Mouse (Mus musculus): ENCODE data around the gene Nmnat3.

Nmnat3 gene

DNA sequence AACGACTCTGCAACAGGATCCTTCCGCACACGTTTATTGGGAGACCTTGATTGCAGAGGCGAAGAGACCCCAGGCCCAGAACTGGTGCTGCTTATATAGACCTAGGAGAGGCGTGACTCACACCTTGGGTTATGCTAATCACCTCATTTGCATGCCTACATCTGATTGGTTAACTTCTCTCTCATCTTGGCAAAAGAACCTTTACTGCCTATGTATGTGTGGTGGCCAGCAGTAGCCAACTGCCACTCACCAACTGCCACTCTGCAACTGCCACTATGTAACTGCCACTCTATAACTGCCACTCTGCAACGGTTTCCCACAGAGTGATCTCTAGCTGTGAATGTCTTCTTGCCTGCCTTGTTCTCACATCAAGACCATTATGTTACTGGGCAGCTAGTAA is at the start of gene Nmnat3:
TSS of gene Nmnat3 (plus strand) at position 301 of the 400 bp plus-strand sequence.
- WGBS, result 83% methylated on average over 6 of the region's 6 CpGs

DNA sequence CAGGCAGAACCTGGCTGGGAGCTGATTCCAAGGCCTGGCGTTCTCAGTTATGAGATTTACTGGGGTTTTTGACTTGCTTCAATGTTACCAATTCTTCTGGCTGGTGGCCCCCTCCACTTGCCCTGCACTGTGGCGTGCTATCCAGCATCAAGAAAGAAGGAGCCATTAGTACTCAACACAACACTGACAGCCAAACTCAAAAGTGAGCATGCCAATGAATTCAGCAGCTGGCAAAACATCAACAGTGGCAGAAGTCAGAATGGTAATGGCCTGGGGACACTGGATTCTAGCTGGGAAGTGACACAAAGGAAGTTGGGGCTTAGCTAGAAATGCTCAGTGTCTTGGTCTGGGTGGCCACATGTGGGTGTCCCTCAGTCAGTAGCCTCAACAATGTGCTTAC is 43.8 kb upstream of the Nmnat3 start:
- whole genome bisulfite sequencing, result 75% methylated on average over 2 of the region's 2 CpGs

DNA sequence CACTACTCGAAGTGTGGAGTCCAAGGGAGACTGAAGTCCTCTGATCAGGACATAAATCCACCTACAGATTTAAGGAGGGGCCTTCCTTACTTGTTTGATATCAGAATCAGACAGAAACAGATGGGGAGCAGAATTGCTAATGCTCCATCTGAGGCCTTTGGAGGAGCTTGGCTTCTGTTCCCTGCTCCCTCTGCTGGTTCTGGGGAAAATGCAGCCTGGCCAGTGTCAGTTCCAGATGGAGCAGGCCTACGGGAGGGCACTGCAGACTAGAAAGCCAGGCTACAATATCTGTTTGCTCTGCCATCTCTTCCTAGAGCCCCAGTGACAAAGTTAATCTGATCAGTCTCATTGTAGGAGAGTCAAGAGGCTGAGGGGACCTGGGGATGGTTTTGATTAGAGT is 43.0 kb upstream of the Nmnat3 start:
- WGBS, result 28% methylated on average over 2 of the region's 2 CpGs

DNA sequence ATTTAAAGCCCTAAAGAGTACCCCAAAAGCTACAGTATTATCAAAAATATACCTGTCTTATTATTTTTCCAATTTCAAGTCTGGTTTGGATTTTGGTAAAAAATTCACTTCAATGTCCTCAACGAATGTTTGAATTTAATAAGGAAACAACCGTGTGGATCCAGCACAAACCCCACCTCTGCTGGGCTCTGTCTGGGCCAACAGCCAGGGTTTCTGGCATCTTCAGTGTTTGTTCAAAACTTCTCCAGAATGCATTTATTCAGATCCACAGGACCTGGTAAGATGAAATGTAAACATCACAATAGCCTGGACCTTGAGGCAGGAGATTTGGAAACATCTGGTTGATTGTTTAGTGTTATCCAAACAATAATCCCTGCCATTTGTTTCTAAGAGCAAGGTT is 42.0 kb upstream of the Nmnat3 start:
- WGBS, result 52% methylated on average over 2 of the region's 2 CpGs

DNA sequence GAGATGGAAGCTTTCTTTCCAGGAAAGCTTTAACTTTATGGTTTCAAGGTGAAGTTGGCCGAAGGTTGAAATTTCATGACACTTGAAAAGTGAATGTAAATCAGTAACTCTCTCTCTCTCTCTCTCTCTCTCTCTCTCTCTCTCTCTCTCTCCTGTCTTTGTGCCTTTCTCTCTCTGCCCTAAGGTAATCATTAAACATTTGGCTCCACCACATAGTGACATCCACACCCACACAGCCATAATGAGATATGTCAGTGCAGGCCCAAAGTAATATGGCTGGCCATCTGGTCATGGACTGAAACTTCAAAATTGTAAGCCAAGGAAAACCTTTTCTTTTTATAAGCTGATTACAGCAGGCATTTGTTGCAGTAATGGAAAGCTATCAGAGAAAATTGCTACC is 40.9 kb upstream of the Nmnat3 start:
- 96% methylated on average over 1 of the region's 1 CpGs for WGBS

DNA sequence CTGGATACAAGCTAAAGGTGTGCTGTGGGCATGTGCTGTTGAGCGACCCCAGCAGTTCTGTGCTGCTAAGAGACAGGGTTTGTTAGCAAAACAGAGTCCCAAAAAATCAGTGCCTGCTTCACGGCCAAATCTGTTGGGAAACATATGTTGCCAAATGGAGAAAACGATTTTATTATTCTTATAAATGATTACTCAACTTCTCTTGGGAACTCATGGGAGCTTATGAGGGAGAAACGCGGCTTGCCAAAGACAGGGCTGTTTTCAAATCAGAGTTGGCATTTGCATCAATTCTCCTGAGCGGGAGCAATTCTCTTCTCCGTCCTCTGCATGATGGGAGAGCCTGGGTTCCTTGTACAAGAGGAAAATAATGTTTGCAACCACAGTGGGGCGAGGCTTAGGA is 27.0 kb upstream of the Nmnat3 start:
- WGBS, result 56% methylated on average over 8 of the region's 8 CpGs

DNA sequence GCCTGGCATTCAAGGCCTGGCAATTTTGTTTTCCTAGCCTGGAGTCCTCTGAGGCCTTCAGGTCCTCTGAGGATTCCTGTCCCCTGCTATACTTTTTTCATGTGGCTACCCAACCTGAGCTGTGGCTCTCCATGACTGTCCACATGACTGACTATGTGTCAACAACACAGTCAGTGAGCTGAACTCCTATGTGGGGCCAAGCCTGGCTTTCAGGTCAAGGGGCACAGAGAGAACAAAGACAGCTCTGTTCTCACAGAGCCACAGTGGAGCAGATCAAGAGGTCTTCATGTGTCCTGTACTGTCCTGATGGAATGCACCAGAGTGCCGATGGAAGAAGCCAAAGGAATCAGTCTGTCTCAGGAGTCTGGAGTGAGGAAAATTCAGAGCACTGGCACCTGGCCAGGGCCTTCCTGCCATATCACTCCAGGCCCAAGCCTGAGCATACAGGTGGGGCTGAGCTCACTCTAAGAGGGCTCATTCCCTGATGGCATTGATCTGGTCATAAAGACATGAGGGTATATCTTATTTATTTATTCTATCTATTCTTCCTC is 25.7 kb upstream of the Nmnat3 start:
- WGBS, result 55% methylated on average over 1 of the region's 1 CpGs

DNA sequence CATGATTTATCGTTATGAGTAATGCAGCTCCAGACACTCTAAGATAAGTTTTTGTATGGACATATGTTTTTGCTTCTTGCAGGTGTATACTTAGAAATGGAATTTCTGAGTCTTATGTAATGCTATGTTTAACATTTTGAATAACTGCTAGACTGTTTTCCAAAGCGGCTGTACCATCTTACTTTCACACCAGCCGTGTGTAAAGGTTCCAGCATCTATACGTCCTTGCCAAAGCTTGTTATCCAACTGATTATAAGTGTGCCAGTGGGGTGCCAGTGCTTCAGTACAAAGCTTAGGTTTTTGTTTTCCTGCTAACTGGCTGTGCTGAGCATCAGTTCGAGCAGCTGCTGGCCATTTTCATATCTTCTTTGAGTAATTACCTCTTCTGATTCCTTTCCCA is 22.3 kb upstream of the Nmnat3 start:
- WGBS, result 37% methylated on average over 5 of the region's 5 CpGs

DNA sequence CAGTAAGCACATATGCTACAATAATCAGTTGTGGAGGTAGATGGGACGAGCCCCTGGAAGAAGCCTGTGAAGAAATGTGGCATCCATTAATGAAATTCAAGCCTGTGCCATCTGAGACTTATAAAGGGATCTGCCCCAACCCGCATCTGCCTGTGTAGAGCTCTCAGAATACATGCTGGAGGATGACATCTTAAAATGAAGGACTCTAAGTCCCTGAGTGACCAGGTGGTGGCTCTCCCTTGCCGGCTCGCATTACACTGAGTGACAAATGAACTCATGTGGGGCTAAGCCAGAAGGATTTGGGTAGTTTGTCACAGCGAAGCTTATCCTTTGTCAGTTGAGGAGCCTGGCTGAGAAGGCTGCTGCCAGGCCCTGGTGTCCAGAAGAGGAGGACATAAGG is 14.5 kb upstream of the Nmnat3 start:
- 79% methylated on average over 5 of the region's 5 CpGs for WGBS

DNA sequence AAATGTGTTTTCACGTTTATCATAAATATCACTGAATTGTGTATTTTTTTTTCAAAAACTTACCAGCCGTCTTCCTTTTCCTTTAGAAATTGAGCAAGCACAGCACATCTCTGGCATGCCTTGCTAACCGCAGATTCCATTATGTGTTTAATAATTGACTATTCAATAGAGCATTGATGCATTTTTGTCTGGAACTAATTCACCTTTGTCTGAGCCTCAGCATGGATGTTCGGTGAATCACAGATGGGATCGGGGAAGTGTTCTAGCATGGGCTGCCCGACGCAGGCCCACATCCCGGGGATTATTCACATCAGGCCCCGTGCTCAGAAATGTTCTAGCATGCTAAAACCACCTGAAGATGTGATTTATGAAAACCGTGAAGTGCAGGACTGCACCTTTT is 12.2 kb upstream of the Nmnat3 start:
- WGBS, result 82% methylated on average over 10 of the region's 10 CpGs

DNA sequence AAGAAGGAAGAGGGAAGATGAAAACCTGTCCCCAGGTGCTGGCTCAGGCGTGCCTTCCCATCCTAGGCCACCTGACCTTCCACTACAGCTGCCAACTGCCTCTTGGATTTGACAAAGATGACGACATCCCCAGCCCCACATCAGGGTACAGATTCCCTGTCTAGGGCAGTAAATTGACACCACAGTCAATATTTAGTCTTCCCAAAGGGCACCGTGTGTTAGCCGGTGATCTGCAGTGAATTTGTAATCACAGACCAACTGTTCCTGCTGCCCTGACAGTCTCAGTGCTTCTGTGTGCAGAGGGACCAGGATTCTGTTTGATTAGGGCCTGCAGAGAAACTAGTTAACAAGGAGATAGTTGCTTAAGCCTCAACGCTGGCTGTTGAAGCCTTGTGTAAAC is 7.1 kb upstream of the Nmnat3 start:
- 82% methylated on average over 5 of the region's 5 CpGs for WGBS

DNA sequence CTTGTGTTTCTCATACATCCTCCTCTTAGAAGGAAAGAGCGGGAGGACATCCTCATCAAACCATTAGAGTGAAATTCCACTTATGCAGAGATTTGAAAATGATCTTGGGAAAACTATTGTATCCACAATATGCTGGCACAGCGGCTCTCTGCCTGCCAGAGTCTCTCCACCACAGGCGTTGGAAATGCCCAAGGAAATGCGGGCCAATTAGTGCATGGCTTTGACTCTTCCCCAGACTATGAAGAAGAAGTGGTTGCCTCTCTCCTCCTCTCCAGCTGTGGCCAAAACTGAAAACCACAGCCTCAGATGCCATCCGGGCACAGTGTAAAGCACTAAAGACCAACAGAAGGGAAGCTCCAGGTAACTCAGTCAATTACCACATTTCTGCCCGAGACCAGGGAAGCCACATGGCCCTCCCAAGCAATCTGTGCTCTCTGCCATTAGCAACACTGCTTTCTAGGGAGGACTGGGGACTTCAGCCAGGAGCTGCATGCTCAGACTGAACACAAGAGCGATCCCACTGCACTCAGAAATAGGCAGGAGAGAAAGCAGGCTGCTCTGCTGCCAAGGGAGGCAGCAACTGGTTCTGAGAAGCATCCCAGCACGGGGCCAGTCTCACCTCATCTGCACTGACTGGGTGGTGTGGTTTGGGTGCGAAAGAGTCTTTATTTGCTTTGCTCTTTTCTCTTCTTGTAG is 1.5 kb upstream of the Nmnat3 start:
- WGBS, result 59% methylated on average over 9 of the region's 9 CpGs

DNA sequence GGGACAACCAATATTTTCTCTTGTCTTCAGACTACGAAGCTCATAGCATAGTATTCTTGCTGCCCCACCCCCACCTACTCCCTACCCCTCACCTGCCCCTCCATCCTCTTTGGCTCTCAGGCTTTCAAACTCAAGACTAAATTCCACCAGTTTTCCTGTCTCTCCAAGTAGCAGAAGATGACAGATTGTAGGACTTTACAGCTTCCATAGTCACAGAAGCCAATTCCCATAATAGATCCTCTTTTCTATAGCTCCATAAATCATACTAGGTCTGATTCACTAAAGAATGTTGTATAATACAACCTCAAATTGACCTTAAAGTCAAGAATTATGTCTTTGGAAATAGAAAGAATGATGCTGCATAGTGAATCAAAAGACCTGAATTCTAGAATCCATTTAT is 3.4 kb downstream of the Nmnat3 start:
- 80% methylated on average over 1 of the region's 1 CpGs for WGBS

DNA sequence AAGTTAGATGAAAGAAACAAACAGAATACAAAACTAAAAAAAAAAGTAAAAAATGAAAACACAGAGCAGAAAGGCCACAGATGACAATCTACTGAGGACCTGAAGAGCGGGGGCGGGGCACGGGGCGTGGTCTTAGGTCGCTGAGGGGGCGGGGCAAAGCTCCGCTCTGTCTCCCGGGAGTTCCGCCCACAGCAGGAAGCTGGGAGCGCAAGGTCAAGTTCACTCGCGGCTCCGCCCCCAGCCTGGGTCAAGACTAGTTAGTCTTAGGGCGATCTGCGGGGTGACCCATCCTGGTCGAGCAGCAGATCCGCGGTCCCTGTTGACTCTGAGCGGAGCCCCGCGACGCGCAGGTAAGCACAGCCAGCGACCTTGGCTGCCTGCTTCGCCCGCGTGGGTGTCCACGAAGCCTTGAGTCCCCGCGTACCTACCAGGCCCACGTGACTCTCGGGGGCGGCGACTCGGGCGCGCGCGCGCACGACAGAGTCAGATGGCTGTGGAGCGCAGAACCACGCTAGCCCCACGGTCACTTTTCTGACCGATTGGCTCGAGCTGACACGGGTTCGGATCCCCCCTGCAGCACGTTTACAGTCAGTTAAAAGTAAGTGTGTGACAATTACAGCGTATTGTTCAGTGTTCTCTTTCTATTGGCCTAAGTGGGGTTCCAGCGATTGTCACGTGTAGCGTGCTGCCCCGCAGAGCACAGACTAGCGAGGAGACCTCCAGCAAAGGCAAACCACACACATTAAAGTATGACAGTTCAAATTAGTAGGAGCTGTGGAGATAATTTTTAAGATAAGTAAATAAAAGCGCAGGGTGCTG is 9.4 kb downstream of the Nmnat3 start:
- 2% methylated on average over 56 of the region's 56 CpGs for WGBS

DNA sequence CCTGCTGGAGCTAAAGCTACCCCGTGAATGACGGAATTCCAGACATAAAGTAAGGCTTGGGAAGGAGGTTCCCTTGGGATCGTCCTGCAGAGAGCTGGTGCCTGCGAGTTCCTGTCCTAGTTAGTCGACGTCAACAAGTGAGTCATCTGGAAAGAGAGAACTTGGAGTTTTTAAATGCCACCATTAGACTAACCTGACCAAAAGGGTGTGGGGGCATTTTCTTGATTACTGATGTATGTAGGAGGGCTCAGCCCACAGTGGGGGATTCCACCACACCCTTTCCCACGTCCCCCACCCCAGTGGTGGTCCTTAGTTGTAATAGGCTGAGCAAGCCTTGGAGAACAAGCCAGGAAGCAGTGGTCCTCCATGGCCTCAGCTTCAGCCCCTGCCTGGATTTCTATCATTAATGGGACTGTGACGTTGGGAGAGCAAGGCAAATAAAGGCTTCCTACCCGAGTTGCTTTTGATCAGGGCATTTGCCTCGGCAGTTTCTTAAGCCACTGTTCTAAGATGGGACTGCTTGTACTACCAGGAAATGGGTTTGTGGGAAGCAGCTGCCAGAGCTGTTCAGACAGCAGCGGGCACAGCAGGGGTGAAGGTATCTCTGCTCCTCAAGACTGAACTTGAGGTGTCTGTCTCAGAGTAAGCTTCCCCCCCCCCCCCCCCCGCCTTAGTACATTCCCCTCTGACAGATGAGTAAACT is 10.2 kb downstream of the Nmnat3 start:
- 23% methylated on average over 12 of the region's 12 CpGs for WGBS

DNA sequence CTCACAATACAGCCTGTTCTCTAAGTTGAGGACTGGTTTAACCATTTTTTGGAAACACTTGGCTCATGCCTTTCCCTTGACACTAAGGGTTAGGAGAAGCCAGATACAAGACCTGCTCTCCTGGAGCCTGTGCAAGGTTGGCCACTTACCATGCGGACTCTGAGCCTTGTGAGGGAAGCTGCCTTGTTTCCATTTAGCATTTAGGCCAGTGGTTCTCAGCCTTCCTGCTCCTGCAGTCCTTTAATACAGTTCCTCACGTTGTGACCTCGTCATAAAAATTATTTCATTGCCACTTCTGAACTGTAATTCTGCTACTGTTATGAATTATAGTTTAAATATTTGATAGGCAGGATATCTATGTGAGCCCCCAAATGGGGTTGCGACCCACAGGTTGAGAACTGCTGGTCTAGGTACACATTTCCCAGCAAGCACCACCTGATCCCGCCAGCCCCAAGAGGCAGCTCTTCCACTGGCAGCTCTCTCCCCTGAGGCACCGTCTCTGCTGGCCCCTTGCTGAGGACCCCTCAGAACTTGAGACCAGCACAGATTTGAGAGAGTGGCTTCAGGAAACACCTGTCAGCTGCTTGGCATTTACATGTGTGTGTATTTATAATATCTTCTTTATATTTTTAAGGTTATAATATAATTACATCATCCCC is 10.8 kb downstream of the Nmnat3 start:
- 89% methylated on average over 6 of the region's 6 CpGs for WGBS

DNA sequence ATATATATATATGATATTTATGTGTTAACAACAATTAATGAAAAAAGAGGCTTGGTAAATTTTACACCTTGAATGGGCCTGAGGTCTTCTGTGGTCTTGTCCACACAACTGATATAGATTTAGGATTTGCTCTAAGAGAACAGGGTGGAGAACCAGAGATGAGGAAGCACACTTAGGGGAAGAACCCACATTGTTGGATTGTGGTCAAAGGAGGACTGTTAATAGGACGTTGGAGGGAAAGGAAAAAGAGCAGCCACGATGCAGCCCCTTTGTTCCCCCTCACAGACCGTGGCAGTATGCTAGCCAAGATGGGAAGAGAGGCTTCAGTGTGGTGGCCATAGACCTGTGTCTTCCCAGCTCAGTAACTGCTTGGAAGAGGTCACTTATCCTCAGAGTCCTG is 11.5 kb downstream of the Nmnat3 start:
- 66% methylated on average over 3 of the region's 3 CpGs for WGBS

DNA sequence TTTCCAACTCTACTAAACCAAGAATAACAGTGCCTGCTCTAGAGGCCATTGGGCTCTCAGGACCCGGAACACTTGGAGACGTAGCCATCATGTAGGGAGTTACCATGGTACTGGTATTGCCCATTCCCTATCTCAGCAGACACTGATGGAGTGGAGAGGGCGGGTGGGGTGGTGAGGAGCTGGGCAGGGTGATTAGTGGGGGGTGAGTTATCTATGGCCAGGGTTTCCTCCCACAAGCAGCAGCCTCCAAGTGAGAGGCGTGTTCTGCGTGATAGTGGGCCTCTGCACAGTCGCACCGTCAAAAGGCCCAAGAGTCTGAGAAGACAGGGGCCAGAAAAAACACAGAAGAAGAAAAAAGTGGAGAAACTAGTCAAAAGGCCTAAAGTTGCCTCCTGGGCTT is 12.0 kb downstream of the Nmnat3 start:
- WGBS, result 91% methylated on average over 7 of the region's 7 CpGs

DNA sequence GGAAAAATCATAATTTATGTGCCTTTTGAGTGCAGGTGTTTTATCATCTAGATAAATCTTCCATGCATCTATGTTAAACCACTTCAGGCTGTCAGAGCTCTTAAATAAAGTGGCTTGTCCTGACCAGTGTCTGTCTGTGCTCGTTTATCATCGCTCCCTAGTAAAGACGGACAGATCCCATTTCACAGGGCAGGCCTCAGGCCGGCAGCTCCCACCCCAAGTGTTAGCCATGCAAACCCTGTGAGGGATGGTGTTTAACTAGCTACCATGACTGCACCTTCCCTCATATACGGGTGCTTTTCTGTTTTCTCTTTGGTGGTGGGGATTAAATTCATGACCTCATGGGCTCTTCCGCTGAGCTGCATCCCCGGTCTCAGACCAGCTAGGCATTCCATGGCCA is 13.3 kb downstream of the Nmnat3 start:
- WGBS, result 94% methylated on average over 7 of the region's 7 CpGs

DNA sequence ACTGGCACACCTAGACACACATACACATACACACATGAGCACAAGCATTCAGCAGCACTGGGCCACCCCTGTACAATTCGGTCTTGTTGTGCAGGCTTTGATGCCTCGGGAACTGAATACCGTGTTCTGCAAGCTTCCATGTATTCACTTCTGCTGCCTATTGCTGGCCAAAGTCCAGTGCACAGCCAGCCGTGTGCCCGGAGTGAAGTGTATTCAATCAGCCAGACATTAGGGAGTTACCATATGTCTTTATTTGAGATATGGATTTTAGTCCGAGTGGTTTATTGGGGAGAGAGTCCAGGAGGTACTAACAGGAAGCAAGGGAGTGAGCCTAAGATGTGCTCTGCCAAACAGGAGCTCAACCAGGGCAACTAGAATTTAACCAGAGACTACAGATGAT is 19.8 kb downstream of the Nmnat3 start:
- 75% methylated on average over 6 of the region's 6 CpGs for WGBS

DNA sequence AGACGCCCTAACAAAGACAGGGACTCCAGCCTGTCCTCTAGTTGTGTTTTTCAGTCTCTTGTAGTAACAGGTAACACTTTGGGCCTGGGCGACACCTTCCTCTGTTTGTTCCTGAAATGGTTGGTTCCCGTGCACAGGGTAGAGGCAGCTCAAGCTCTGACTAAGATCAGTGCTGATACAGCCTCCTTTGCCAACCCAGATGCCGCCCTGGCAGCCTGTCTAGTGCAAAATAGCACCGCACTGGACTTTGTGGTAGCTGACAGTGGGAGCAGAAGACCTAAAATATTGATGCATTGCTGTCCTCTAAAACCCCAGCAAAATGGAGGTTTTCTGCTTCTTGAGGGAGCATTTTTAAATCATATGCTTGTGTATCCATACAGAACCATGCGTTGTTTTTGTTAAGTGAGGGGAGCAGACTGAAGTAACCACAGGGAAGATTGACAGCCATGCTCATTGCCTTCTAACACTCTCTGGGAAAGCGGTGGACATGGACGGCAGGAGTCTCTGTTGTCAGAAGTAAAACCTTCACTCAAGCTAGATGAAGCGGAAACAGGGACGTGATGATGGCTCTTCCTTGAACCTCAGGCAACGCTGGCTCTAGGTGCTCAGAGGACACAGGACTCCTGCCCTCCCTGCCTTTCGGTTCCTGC is 24.2 kb downstream of the Nmnat3 start:
- WGBS, result 87% methylated on average over 12 of the region's 12 CpGs

Measured in cerebral cortex, adult 2 months (tissue).